Mouse (Mus musculus) stomach, postnatal 0 days (tissue): Measurements from ENCODE around the gene Rph3a.

ENCODE experiments used
- CTCF ChIP-seq: IDR thresholded peaks from 2 replicates; pipeline ENCODE4 v1.5.1; 2016; ENCODE audit warnings: antibody characterized with exemption, low read depth, mild to moderate bottlenecking, moderate library complexity
- EP300 ChIP-seq: optimal IDR thresholded peaks from 2 replicates; pipeline ENCODE3; 2016; ENCODE audit warnings: antibody characterized with exemption

DNA sequence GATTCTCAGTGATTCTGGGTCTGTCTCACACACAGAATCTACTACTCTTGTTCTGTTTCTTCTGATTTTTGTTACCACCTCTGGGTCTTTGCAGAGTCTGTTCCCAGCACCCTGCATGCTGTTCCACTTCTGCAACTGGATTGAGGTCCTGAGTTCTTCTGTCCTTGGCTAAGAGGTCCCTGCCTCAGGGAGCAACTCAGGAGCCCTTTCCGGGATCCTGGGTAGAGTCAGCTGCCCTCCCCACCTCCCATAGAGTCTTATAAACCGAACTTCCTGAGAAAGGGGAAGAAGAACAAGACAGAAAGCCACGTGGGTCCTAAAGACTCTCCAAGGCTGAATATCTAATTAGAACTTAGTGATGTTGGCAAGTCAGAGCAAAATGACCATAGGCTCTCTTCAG is 118.9 kb downstream of the Rph3a start:
- TF ChIP-seq CTCF (no peak), EP300 (no peak)
